Mouse (Mus musculus) stomach, embryonic 16.5 days (tissue): Measurements from ENCODE around the gene Dgki. TPM values are rescaled to one million over a fixed set of nuclear protein-coding genes. Genes with fewer than 3 reads are reported as not detected.

Source experiments
- ATAC-seq: fragments of 200-750 bp; cut with Nextera tagmentation; 2 replicates; pipeline ENCODE4 v1.8.0; 2017; ENCODE audit warnings: moderate number of reproducible peaks, moderate TSS enrichment; ENCODE audit not compliant: insufficient read depth, low FRiP score
- H3K27ac ChIP-seq: fragments of 300-500 bp; sonication (generic); 2 replicates; pipeline ENCODE4 v1.5.1; 2014; ENCODE audit warnings: low read length
- H3K27me3 ChIP-seq: fragments of 300-500 bp; sonication (generic); 2 replicates; pipeline ENCODE4 v1.6.1; 2014; ENCODE audit warnings: low read length, control low read depth, mixed read lengths; ENCODE audit not compliant: control insufficient read depth, insufficient read depth
- H3K36me3 ChIP-seq: fragments of 300-500 bp; sonication (generic); 2 replicates; pipeline ENCODE4 v1.6.1; 2014; ENCODE audit warnings: low read length; ENCODE audit not compliant: control insufficient read depth, insufficient read depth
- H3K4me1 ChIP-seq: fragments of 300-500 bp; sonication (generic); 2 replicates; pipeline ENCODE4 v1.6.1; 2014; ENCODE audit warnings: low read length, control low read depth, mixed read lengths; ENCODE audit not compliant: control insufficient read depth, insufficient read depth
- H3K4me2 ChIP-seq: fragments of 300-500 bp; sonication (generic); 2 replicates; pipeline ENCODE4 v1.6.1; 2014; ENCODE audit warnings: low read depth, low read length, mixed read lengths
- H3K4me3 ChIP-seq: fragments of 300-500 bp; sonication (generic); replicated peaks from 2 replicates; pipeline ENCODE4 v1.5.1; 2014; ENCODE audit warnings: mild to moderate bottlenecking, low read length
- H3K9ac ChIP-seq: fragments of 300-500 bp; sonication (generic); 2 replicates; pipeline ENCODE4 v1.6.1; 2014; ENCODE audit warnings: low read length
- H3K9me3 ChIP-seq: fragments of 300-500 bp; sonication (generic); replicated peaks from 2 replicates; pipeline ENCODE4 v1.6.1; 2016; ENCODE audit warnings: low read length, control low read depth; ENCODE audit not compliant: control insufficient read depth
- WGBS: fragments of 180-500 bp; shearing (Covaris S2); extraction: QIAGEN DNeasy Blood & Tissue Kit; methylation state at CpG from one replicate; pipeline ENCODE4 v1.1.7; 2014; 5-methylcytosine and 5-hydroxymethylcytosine counted together
- polyA plus RNA-seq: library from polyadenylated mRNA; unstranded; fragments of >200 nt; fragmentation: Nextera tagmentation; extraction: Ambion mirVana; gene quantifications from 2 replicates; pipeline ENCODE4 v1.2.1, GENCODE M21; 2015

Gene Dgki
- polyA plus RNA-seq, 1 experiment from 2014 or later = 0.94 TPM

GRCm38 (mm10) chr6:37060114-37060513 is 239.9 kb downstream of the Dgki start:
- H3K9ac ChIP-seq = no peak overlapping the region
- H3K4me3 ChIP-seq = no peak overlapping the region
- no peak overlapping the region for H3K4me2 ChIP-seq
- H3K9me3 ChIP-seq = no peaks in the 10 kb centered on the region
- ATAC-seq = no peak
- no peaks in the 10 kb centered on the region for H3K36me3 ChIP-seq
- no peak overlapping the region for H3K27ac ChIP-seq
- no peaks in the 10 kb centered on the region for H3K27me3 ChIP-seq
- 73% methylated on average over 3 of the region's 3 CpGs for WGBS
- H3K4me1 ChIP-seq = 0 out of 2 replicates have a peak, but pooled peaks cover 7% of the 10 kb centered on the region

GRCm38 (mm10) chr6:37057957-37058356 is 242.0 kb downstream of the Dgki start:
- no peak overlapping the region for H3K4me2 ChIP-seq
- no peaks in the 10 kb centered on the region for H3K27me3 ChIP-seq
- WGBS = 88% methylated on average over 9 of the region's 9 CpGs
- no peak overlapping the region for H3K4me3 ChIP-seq
- H3K27ac ChIP-seq = no peak overlapping the region
- ATAC-seq = no peak
- H3K4me1 ChIP-seq = no peaks in the 10 kb centered on the region
- no peaks in the 10 kb centered on the region for H3K9me3 ChIP-seq
- H3K36me3 ChIP-seq = no peaks in the 10 kb centered on the region
- no peak overlapping the region for H3K9ac ChIP-seq

- H3K36me3 ChIP-seq = no peaks in the 10 kb centered on the region
- no peak for ATAC-seq
- H3K9me3 ChIP-seq = no peaks in the 10 kb centered on the region
- H3K27ac ChIP-seq = no peak overlapping the region
- H3K9ac ChIP-seq = no peak overlapping the region
- no peaks in the 10 kb centered on the region for H3K27me3 ChIP-seq
- no peak overlapping the region for H3K4me2 ChIP-seq
- 91% methylated on average over 7 of the region's 7 CpGs for WGBS
- H3K4me3 ChIP-seq = no peak overlapping the region
- peaks cover 2% of the 10 kb centered on the region; the same call in 1 of the 2 replicates for H3K4me1 ChIP-seq
Measured at GRCm38 (mm10) chr6:37057536-37057935, 242.4 kb downstream of the Dgki start.

GRCm38 (mm10) chr6:37055634-37056033 is 244.3 kb downstream of the Dgki start:
- Histone ChIP-seq H3K4me3 (no peak overlapping the region), H3K27me3 (no peaks in the 10 kb centered on the region), H3K4me1 (peaks cover 6% of the 10 kb centered on the region), H3K36me3 (no peaks in the 10 kb centered on the region), H3K4me2 (no peak overlapping the region), H3K27ac (no peak overlapping the region), H3K9me3 (no peaks in the 10 kb centered on the region), H3K9ac (no peak overlapping the region)
- WGBS = 78% methylated on average over 3 of the region's 3 CpGs
- ATAC-seq = no peak

GRCm38 (mm10) chr6:37055128-37055527 is 244.9 kb downstream of the Dgki start:
- Histone ChIP-seq H3K4me3 (no peak overlapping the region), H3K4me1 (peaks cover 6% of the 10 kb centered on the region), H3K27ac (no peak overlapping the region), H3K9ac (no peak overlapping the region), H3K36me3 (no peaks in the 10 kb centered on the region), H3K9me3 (no peaks in the 10 kb centered on the region), H3K27me3 (no peaks in the 10 kb centered on the region), H3K4me2 (no peak overlapping the region)
- no peak for ATAC-seq
- 71% methylated on average over 5 of the region's 5 CpGs for WGBS

- 39% methylated on average over 6 of the region's 6 CpGs for WGBS
- H3K27me3 ChIP-seq = no peaks in the 10 kb centered on the region
- no peak overlapping the region for H3K4me3 ChIP-seq
- H3K4me1 ChIP-seq = peaks cover 6% of the 10 kb centered on the region
- H3K9me3 ChIP-seq = no peaks in the 10 kb centered on the region
- H3K36me3 ChIP-seq = no peaks in the 10 kb centered on the region
- 0 out of 2 replicates have a peak overlapping the region, but pooled peaks have one; percentile 29 for H3K9ac ChIP-seq
- H3K4me2 ChIP-seq = no peak overlapping the region
- no peak for ATAC-seq
- no peak overlapping the region for H3K27ac ChIP-seq
Measured at GRCm38 (mm10) chr6:37054435-37055020, 245.5 kb downstream of the Dgki start.

GRCm38 (mm10) chr6:37053411-37053810 is 246.6 kb downstream of the Dgki start:
- H3K36me3 ChIP-seq = no peaks in the 10 kb centered on the region
- no peak for ATAC-seq
- peaks cover 6% of the 10 kb centered on the region for H3K4me1 ChIP-seq
- no peak overlapping the region for H3K27ac ChIP-seq
- H3K9me3 ChIP-seq = no peaks in the 10 kb centered on the region
- H3K9ac ChIP-seq = no peak overlapping the region
- WGBS = 47% methylated on average over 2 of the region's 2 CpGs
- H3K27me3 ChIP-seq = no peaks in the 10 kb centered on the region
- no peak overlapping the region for H3K4me2 ChIP-seq
- no peak overlapping the region for H3K4me3 ChIP-seq

- H3K27ac ChIP-seq = no peak overlapping the region
- H3K4me3 ChIP-seq = no peak overlapping the region
- H3K4me2 ChIP-seq = no peak overlapping the region
- H3K4me1 ChIP-seq = peaks cover 6% of the 10 kb centered on the region
- no peaks in the 10 kb centered on the region for H3K9me3 ChIP-seq
- H3K36me3 ChIP-seq = no peaks in the 10 kb centered on the region
- no peak for ATAC-seq
- no peak overlapping the region for H3K9ac ChIP-seq
- 51% methylated on average over 5 of the region's 5 CpGs for WGBS
- H3K27me3 ChIP-seq = no peaks in the 10 kb centered on the region
Measured at GRCm38 (mm10) chr6:37051652-37052051, 248.3 kb downstream of the Dgki start.

- H3K4me3 ChIP-seq = no peak overlapping the region
- no peak overlapping the region for H3K4me2 ChIP-seq
- ATAC-seq = no peak
- no peaks in the 10 kb centered on the region for H3K36me3 ChIP-seq
- no peaks in the 10 kb centered on the region for H3K27me3 ChIP-seq
- no peaks in the 10 kb centered on the region for H3K9me3 ChIP-seq
- no peak overlapping the region for H3K9ac ChIP-seq
- WGBS = 79% methylated on average over 1 of the region's 1 CpGs
- H3K27ac ChIP-seq = no peak overlapping the region
- peaks cover 6% of the 10 kb centered on the region for H3K4me1 ChIP-seq
Measured at GRCm38 (mm10) chr6:37051150-37051549, 248.8 kb downstream of the Dgki start.
